Mouse (Mus musculus) ES-Bruce4 (cell line): ENCODE data around the gene Ppp1r9b.

Experiments
- CTCF ChIP-seq: IDR thresholded peaks from one replicate; pipeline ENCODE4 v1.8.1; 2011; ENCODE audit warnings: low read depth, low read length
- POLR2A ChIP-seq: IDR thresholded peaks from one replicate; pipeline ENCODE4 v1.8.1; 2011; ENCODE audit warnings: low read length; ENCODE audit not compliant: insufficient read depth

DNA sequence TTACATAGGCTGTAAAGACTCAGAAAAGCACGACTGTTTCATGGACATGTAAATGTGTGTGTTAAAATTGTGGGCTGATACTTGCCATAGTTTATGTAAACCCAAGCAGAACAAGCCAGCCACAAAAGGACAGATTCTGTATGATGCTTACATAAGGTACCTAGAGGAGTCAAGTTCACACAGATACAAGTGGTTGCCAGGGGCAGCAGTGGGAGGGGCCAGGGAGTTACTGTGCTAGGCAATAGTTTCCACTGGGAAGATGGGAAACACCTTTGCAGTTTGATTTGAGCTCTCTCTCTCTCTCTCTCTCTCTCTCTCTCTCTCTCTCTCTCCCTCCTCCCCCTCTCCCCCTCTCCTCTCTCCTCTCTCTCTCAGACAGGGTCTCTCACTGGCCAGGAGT, 5.7 kb upstream of the Ppp1r9b start:
- TF ChIP-seq CTCF (no peak), POLR2A (no peak)
